Mouse (Mus musculus) kidney, adult 9 months (tissue): ENCODE results near the gene Adcy9.
"Not testable (repeated sequence)": the region's sequence is repeated elsewhere in the genome, so short reads cannot be mapped to it uniquely, and the experiment has no call there.

Experiments
- DNase-seq: peaks from one replicate; pipeline ENCODE4 v3.0.0; 2022

Adcy9 gene

GRCm38 (mm10) chr16:4267857-4268666 lies 152.2 kb downstream of the Adcy9 start:
- peak; percentile 79 for DNase-seq

GRCm38 (mm10) chr16:4267453-4267852 lies 152.8 kb downstream of the Adcy9 start:
- no peak for DNase-seq

DNA sequence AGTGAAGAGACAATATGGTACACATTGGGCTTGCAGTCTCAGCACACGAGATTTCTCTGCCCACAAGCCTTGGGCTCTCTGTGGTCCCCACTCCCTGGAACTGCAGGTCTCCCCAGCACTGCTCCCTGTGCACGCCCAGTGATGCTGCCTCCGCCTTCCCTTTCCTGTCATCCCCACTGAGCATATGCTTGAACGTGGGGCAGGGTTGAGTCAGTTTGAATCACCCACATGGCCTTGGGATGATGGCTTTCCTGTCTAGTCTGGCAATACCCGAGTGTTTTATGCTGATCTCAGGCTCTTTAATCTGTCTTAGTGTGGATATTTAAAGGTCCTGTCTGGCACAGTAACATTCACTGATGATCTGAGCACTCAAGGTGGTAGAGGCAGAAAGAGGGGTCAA lies 154.9 kb downstream of the Adcy9 start:
- no peak for DNase-seq

DNA sequence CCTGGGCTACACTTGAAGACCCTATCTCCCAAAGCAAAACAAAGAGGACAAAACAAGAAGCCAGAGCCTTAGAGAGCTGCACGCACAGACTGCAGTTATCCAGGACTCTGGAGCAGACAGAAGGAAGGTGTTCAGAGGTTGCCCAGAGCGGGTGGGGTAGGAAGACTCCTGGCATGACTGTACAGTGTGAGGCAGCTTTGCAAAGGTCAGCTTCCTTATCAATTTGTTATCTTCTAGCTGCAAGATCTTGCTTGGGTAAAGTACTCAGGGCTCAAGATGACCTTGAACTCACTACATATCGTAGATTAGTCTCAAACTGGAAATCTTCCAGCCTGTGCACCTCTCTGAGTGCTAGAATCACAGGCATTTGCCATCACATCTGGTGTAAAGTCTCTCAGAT lies 156.8 kb downstream of the Adcy9 start:
- DNase-seq: no peak

GRCm38 (mm10) chr16:4257546-4257945 lies 162.8 kb downstream of the Adcy9 start:
- no peak for DNase-seq

DNA sequence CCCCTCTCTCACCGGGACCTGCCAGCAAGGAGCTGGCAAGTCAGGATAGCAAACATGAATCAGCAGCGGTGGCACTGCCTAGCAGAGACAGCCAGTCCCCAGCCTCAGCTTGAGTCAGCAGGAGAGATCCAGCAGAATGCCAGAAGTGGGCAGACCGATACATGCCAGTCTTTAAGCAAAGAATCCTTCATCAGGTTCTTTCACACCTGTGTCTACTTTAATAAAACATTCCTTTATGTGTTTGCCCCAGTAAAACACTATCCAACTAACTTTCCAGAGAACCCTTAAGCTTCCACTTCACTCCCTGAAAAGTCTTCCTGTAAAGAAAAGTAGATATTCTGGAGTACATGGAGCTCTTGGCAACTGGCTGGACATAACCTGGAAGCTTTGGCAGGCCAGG lies 171.5 kb downstream of the Adcy9 start:
- DNase-seq: no peak

GRCm38 (mm10) chr16:4245241-4245640 lies 175.1 kb downstream of the Adcy9 start:
- DNase-seq: not testable (repeated sequence)
